Mouse (Mus musculus) intestine, embryonic 14.5 days (tissue): ENCODE results near the gene Ptov1. TPM values are rescaled to one million over a fixed set of nuclear protein-coding genes. Genes with fewer than 3 reads are reported as not detected.

Source experiments
- ATAC-seq: fragments of 200-750 bp; cut with Nextera tagmentation; replicated peaks from 2 replicates; pipeline ENCODE4 v1.8.0; 2017; ENCODE audit warnings: low read depth, moderate number of reproducible peaks, moderate TSS enrichment, moderate library complexity; ENCODE audit not compliant: low FRiP score, low TSS enrichment
- DNase-seq: peaks from one replicate; pipeline ENCODE4 v3.0.0-alpha.2; 2018; ENCODE audit warnings: low spot score
- H3K27ac ChIP-seq: fragments of 300-500 bp; sonication (generic); 2 replicates; pipeline ENCODE4 v1.5.1; 2014; ENCODE audit warnings: low read depth, mild to moderate bottlenecking, control low read depth
- H3K27me3 ChIP-seq: fragments of 300-500 bp; sonication (generic); replicated peaks from 2 replicates; pipeline ENCODE4 v1.6.1; 2014; ENCODE audit warnings: low read length, control low read depth; ENCODE audit not compliant: control insufficient read depth, insufficient read depth
- H3K36me3 ChIP-seq: fragments of 300-500 bp; sonication (generic); 2 replicates; pipeline ENCODE4 v1.6.1; 2014; ENCODE audit warnings: low read length, control low read depth; ENCODE audit not compliant: control insufficient read depth, insufficient read depth
- H3K4me1 ChIP-seq: fragments of 300-500 bp; sonication (generic); replicated peaks from 2 replicates; pipeline ENCODE4 v1.6.1; 2014; ENCODE audit warnings: low read length, control low read depth, mixed read lengths; ENCODE audit not compliant: control insufficient read depth, insufficient read depth
- H3K4me2 ChIP-seq: fragments of 300-500 bp; sonication (generic); 2 replicates; pipeline ENCODE4 v1.6.1; 2014; ENCODE audit warnings: low read length
- H3K4me3 ChIP-seq: fragments of 300-500 bp; sonication (generic); 2 replicates; pipeline ENCODE4 v1.5.1; 2014; ENCODE audit warnings: low read depth, low read length, control low read depth, mixed read lengths
- H3K9ac ChIP-seq: fragments of 300-500 bp; sonication (generic); 2 replicates; pipeline ENCODE4 v1.6.1; 2014; ENCODE audit warnings: mild to moderate bottlenecking, low read length
- H3K9me3 ChIP-seq: fragments of 300-500 bp; sonication (generic); 2 replicates; pipeline ENCODE4 v1.6.1; 2016; ENCODE audit warnings: low read length, control low read depth; ENCODE audit not compliant: control insufficient read depth
- WGBS: fragments of 180-500 bp; shearing (Covaris S2); extraction: QIAGEN DNeasy Blood & Tissue Kit; methylation state at CpG from one replicate; pipeline ENCODE4 v1.1.7; 2014; 5-methylcytosine and 5-hydroxymethylcytosine counted together
- polyA plus RNA-seq: library from polyadenylated mRNA; unstranded; fragments of >200 nt; fragmentation: Nextera tagmentation; extraction: Ambion mirVana; gene quantifications from 2 replicates; pipeline ENCODE4 v1.2.1, GENCODE M21; 2014

Ptov1 gene
- polyA plus RNA-seq, 1 experiment from 2014 or later = 338 TPM

DNA sequence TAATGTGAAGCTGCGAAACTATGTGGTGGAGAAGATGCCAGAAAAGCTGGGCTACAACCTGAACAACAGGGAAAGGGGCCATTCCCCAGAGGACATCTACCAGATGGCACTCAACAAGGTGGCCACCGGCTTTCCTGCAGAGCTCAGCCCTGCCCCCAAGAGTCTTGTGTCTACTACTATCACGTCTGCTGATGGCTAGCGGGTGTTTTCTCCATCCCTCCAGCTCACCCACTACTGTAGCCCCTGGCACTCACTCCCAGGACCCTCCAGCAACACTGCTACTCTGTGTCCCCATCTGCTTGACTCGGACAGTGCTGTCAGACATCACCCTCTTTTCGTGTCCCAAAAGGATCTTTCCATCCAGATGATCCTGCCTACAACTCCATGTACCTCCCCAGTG lies 31.5 kb downstream of the Ptov1 start:
- no peaks in the 10 kb centered on the region for H3K9me3 ChIP-seq
- no peak overlapping the region for H3K4me3 ChIP-seq
- 78% methylated on average over 6 of the region's 6 CpGs for WGBS
- ATAC-seq = no peak
- no peak overlapping the region for H3K27ac ChIP-seq
- peaks cover 25% of the 10 kb centered on the region for H3K36me3 ChIP-seq
- no peak overlapping the region for H3K4me2 ChIP-seq
- peaks cover 14% of the 10 kb centered on the region for H3K27me3 ChIP-seq
- no peak for DNase-seq
- H3K9ac ChIP-seq = no peak overlapping the region
- no peaks in the 10 kb centered on the region; the same call in 1 of the 2 replicates for H3K4me1 ChIP-seq

DNA sequence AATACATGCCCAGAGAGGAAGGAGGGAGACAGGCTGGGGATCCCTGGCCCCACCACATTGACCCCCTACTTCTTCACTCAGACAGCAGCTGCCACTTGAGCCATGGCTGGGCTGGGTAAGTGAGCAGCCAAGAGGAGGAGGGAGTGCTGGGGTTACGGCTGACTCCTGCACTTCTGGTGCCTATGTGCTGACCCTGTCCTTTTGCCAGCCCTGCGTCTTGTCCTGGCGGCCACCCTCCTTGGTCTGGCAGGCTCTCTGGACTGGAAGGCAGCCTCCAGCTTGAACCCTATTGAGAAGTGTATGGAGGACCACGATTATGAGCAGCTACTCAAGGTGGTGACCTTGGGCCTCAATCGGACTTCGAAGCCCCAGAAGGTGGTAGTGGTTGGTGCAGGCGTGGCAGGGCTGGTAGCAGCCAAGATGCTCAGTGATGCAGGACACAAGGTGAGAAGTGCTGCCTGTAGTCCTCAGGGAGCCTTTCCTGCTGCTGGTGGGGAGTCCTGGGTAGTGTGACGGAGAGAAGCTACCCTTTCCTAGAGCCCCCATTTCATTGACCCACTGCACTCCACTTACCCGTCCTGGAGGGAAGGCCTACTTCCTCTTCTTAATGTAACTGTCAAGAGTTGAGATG lies 33.0 kb downstream of the Ptov1 start:
- Histone ChIP-seq H3K36me3 (peaks cover 18% of the 10 kb centered on the region), H3K4me2 (no peak overlapping the region), H3K4me3 (no peak overlapping the region), H3K4me1 (no peaks in the 10 kb centered on the region; the same call in 1 of the 2 replicates), H3K27me3 (peaks cover 14% of the 10 kb centered on the region), H3K27ac (no peak overlapping the region), H3K9ac (no peak overlapping the region), H3K9me3 (no peaks in the 10 kb centered on the region)
- DNase-seq (no peak), ATAC-seq (no peak)
- WGBS = 84% methylated on average over 9 of the region's 9 CpGs

DNA sequence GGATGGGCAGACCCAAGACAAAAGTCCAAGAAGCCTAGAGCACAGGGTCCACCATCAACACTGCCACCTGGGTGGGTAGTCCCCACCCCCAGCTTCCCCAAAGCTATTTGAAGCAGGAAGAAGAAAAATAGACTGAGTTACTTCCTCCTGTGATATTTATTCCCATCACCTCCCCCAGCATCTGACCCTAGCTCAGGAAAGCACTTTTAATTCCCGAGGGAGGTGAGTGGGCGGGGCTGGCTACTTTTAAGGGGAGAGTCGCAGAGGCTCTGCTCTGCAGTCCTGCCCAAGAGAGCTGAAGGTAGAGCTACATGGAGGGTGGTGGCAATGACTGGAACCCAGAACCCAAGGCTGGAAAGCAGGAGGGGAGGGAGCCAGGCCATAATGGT lies 33.6 kb downstream of the Ptov1 start:
- Histone ChIP-seq H3K4me3 (no peak overlapping the region), H3K4me2 (no peak overlapping the region), H3K4me1 (no peaks in the 10 kb centered on the region; the same call in 1 of the 2 replicates), H3K27ac (no peak overlapping the region), H3K9me3 (no peaks in the 10 kb centered on the region), H3K27me3 (peaks cover 14% of the 10 kb centered on the region), H3K9ac (no peak overlapping the region), H3K36me3 (peaks cover 20% of the 10 kb centered on the region)
- ATAC-seq (no peak), DNase-seq (no peak)
- WGBS = 35% methylated on average over 3 of the region's 3 CpGs

DNA sequence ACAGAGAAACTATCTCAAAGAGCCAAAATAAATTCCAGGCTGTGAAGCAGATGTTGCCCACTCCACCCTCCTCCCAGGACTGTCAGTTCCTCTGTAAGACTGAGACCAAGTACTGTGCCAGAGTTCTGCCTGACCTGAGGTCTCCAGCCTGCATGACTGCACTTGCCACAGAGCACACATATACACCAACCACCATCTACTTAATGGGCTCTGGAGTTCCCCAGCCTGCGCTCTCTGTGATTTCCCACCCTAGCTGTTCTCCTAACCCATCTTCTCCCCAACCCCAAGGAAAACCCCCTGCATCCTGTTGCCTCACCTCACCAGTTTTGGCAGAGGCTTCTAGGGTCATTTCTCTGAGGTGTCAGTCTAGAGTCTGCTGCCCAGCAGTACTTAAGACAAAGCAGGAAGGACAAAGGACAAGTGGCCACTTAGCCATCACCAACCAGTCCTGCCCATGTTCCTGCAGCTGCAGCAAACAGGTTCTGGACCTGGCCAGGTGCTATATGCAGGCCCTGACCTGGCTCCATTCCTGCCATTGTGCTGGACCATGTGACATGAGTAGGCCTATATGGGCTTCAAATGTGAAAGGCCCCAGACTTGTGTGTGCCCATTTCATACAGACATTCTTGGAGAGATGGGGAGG lies 34.1 kb downstream of the Ptov1 start:
- 74% methylated on average over 1 of the region's 1 CpGs for WGBS
- no peak overlapping the region for H3K4me2 ChIP-seq
- H3K4me1 ChIP-seq = no peaks in the 10 kb centered on the region; the same call in 1 of the 2 replicates
- H3K27me3 ChIP-seq = peaks cover 13% of the 10 kb centered on the region
- no peak overlapping the region for H3K4me3 ChIP-seq
- H3K9me3 ChIP-seq = no peaks in the 10 kb centered on the region
- DNase-seq (no peak), ATAC-seq (no peak)
- H3K27ac ChIP-seq = no peak overlapping the region
- peaks cover 21% of the 10 kb centered on the region for H3K36me3 ChIP-seq
- no peak overlapping the region for H3K9ac ChIP-seq

DNA sequence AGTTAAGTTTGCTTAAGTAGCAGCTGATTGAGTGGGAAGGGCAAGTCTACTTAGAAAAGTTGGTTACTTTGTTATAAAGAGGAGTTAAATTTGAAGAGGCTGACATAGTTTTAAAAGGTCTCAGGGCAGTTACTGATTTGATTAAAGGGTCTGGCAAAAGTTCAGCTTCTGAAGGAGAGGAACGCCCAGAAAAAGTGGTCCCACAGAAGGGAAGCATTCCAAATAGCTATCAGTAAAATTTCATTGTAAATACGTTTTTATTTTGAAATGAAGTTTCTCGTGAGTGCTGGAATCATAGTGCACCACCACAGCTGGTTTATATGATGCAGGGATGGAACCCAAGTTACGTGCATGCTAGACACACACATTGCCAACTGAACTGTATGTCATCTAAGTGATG lies 36.8 kb downstream of the Ptov1 start:
- WGBS = 72% methylated on average over 4 of the region's 4 CpGs
- ATAC-seq (no peak), DNase-seq (no peak)
- no peaks in the 10 kb centered on the region for H3K27me3 ChIP-seq
- H3K36me3 ChIP-seq = peaks cover 46% of the 10 kb centered on the region
- no peak overlapping the region for H3K27ac ChIP-seq
- no peaks in the 10 kb centered on the region for H3K9me3 ChIP-seq
- no peak overlapping the region for H3K4me3 ChIP-seq
- no peaks in the 10 kb centered on the region for H3K4me1 ChIP-seq
- no peak overlapping the region for H3K4me2 ChIP-seq
- H3K9ac ChIP-seq = no peak overlapping the region

DNA sequence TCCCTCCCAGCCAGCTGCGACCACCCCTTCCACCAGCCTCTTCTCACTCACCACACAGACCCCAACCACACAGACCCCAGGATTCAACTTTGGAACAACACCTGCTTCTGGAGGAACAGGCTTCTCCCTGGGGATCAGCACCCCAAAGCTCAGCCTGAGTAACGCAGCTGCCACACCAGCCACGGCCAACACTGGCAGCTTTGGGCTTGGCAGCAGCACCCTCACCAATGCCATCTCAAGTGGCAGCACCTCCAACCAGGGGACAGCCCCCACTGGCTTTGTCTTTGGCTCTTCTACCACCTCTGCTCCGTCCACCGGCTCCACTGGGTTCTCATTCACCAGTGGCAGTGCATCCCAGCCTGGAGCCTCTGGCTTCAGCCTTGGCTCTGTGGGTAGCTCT lies 40.9 kb downstream of the Ptov1 start:
- no peaks in the 10 kb centered on the region for H3K27me3 ChIP-seq
- DNase-seq (no peak), ATAC-seq (no peak)
- H3K4me3 ChIP-seq = no peak overlapping the region
- H3K9ac ChIP-seq = no peak overlapping the region
- H3K36me3 ChIP-seq = peaks cover 53% of the 10 kb centered on the region
- H3K9me3 ChIP-seq = no peaks in the 10 kb centered on the region
- no peak overlapping the region for H3K27ac ChIP-seq
- H3K4me2 ChIP-seq = no peak overlapping the region
- H3K4me1 ChIP-seq = 0 out of 2 replicates have a peak, but pooled peaks cover 3% of the 10 kb centered on the region
- WGBS = 95% methylated on average over 5 of the region's 5 CpGs

DNA sequence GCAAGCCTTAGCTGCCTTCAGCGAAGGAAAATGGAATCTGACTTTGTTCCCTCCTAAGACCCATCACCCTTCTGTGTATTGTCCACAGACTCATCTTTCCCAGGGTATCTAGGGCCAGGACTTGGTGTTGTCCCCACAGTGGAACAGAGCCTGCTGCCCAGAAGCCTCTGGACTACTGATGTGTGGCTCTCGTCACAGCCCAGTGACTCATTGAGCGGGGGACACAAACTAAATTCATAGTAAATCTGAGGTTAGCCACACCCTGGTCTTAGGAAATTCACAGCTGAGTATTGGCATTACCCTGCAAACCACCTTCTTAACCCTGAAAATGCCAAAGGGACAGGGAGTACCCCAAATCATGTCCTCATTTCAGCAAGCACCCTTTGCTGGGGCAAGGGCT lies 42.8 kb downstream of the Ptov1 start:
- Histone ChIP-seq H3K4me3 (no peak overlapping the region), H3K9me3 (no peaks in the 10 kb centered on the region), H3K36me3 (peaks cover 47% of the 10 kb centered on the region)

DNA sequence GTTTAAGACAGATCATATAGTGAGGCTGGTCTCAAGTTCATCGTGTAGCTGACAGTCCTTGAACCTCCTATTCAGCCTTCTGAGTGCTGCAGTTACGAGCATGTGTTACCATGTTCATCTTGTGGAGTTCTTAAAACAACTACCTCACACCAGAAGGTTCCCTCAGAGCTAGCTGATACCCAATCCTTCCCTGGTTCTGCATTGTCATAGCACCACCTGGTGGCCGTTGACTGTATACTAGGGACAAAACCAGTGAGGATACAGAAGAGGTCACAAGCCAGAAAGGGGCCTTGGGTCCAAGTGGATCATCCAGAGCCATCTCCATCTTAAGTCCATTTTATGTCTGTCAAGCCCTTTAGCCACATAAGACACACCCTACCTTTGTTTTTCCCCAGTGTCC lies 44.7 kb downstream of the Ptov1 start:
- no peak overlapping the region for H3K27ac ChIP-seq
- 23% methylated on average over 3 of the region's 3 CpGs for WGBS
- no peaks in the 10 kb centered on the region for H3K27me3 ChIP-seq
- H3K4me1 ChIP-seq = peaks cover 7% of the 10 kb centered on the region
- H3K4me3 ChIP-seq = no peak overlapping the region
- DNase-seq = peak; percentile 87
- H3K9ac ChIP-seq = no peak overlapping the region
- H3K4me2 ChIP-seq = no peak overlapping the region
- H3K36me3 ChIP-seq = peaks cover 28% of the 10 kb centered on the region
- H3K9me3 ChIP-seq = no peaks in the 10 kb centered on the region
- ATAC-seq = peak; percentile 34; the same call in 1 of the 2 replicates

More for the DNA sequence above, 42.8 kb downstream of the Ptov1 start:
- Histone ChIP-seq H3K27me3 (no peaks in the 10 kb centered on the region), H3K9ac (no peak overlapping the region), H3K4me1 (peaks cover 3% of the 10 kb centered on the region; the same call in 1 of the 2 replicates), H3K27ac (no peak overlapping the region), H3K4me2 (no peak overlapping the region)
- no peak for DNase-seq
- ATAC-seq = no peak
- WGBS = 83% methylated on average over 3 of the region's 3 CpGs

DNA sequence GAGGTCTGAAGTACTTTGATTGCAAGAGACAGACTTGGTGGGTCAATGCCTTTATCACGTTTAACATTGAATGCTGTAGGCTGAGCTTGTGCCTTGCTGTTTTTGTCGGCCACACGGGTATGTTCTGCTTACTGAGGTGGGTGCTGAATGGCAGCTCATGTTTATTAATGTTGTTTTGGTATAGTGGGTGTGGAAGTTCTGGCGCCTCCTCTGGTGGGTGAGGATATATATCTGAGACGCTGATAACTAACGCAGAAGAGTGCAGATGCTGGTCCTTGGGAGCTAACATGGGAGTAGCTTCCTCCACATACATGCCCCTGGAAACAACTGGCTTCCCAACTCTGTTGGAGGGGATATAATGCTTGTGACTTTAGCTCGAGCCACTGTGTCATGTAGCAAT lies 46.2 kb downstream of the Ptov1 start:
- H3K4me2 ChIP-seq = no peak overlapping the region
- DNase-seq (no peak), ATAC-seq (no peak)
- H3K4me1 ChIP-seq = peaks cover 16% of the 10 kb centered on the region
- no peaks in the 10 kb centered on the region for H3K27me3 ChIP-seq
- 47% methylated on average over 7 of the region's 7 CpGs for WGBS
- H3K27ac ChIP-seq = no peak overlapping the region
- H3K36me3 ChIP-seq = peaks cover 13% of the 10 kb centered on the region
- H3K9me3 ChIP-seq = no peaks in the 10 kb centered on the region
- no peak overlapping the region for H3K4me3 ChIP-seq
- no peak overlapping the region for H3K9ac ChIP-seq
